Mouse (Mus musculus) embryonic facial prominence, embryonic 11.5 days (tissue): ENCODE data around the gene Bricd5. TPM values are rescaled to one million over a fixed set of nuclear protein-coding genes. Genes with fewer than 3 reads are reported as not detected.

ENCODE experiments used
- ATAC-seq: fragments of 200-750 bp; cut with Nextera tagmentation; replicated peaks from 2 replicates; pipeline ENCODE4 v1.8.0; 2017; ENCODE audit warnings: low read depth; ENCODE audit not compliant: insufficient number of reproducible peaks, low FRiP score, low TSS enrichment
- DNase-seq: peaks from one replicate; pipeline ENCODE4 v3.0.0-alpha.2; 2015; ENCODE audit warnings: low spot score
- H3K27ac ChIP-seq: fragments of 300-500 bp; sonication (generic); replicated peaks from 2 replicates; pipeline ENCODE4 v1.5.1; 2014; ENCODE audit warnings: mild to moderate bottlenecking, low read depth, low read length, control low read depth
- H3K27me3 ChIP-seq: fragments of 300-500 bp; sonication (generic); 2 replicates; pipeline ENCODE4 v1.6.1; 2014; ENCODE audit warnings: mild to moderate bottlenecking, low read length, moderate library complexity, mixed read lengths; ENCODE audit not compliant: control insufficient read depth, insufficient read depth
- H3K36me3 ChIP-seq: fragments of 300-500 bp; sonication (generic); replicated peaks from 2 replicates; pipeline ENCODE4 v1.6.1; 2014; ENCODE audit warnings: low read depth, mild to moderate bottlenecking, low read length, moderate library complexity, mixed read lengths; ENCODE audit not compliant: control insufficient read depth, insufficient read depth
- H3K4me1 ChIP-seq: fragments of 300-500 bp; sonication (generic); 2 replicates; pipeline ENCODE4 v1.6.1; 2014; ENCODE audit warnings: low read length, mixed read lengths; ENCODE audit not compliant: control insufficient read depth, insufficient read depth
- H3K4me2 ChIP-seq: fragments of 300-500 bp; sonication (generic); 2 replicates; pipeline ENCODE4 v1.6.1; 2014; ENCODE audit warnings: low read depth, mild to moderate bottlenecking, control low read depth, low read length, moderate library complexity
- H3K4me3 ChIP-seq: fragments of 300-500 bp; sonication (generic); 2 replicates; pipeline ENCODE4 v1.5.1; 2014; ENCODE audit warnings: low read depth, low read length, control low read depth
- H3K9ac ChIP-seq: fragments of 300-500 bp; sonication (generic); replicated peaks from 2 replicates; pipeline ENCODE4 v1.6.1; 2014; ENCODE audit warnings: mild to moderate bottlenecking, control low read depth, low read length
- H3K9me3 ChIP-seq: fragments of 300-500 bp; sonication (generic); replicated peaks from 2 replicates; pipeline ENCODE4 v1.6.1; 2016; ENCODE audit warnings: mild to moderate bottlenecking, low read length, inconsistent platforms, mixed read lengths; ENCODE audit not compliant: control insufficient read depth
- WGBS: fragments of 180-500 bp; shearing (Covaris S2); extraction: QIAGEN DNeasy Blood & Tissue Kit; methylation state at CpG from one replicate; pipeline ENCODE4 v1.1.7; 2014; 5-methylcytosine and 5-hydroxymethylcytosine counted together
- polyA plus RNA-seq: library from polyadenylated mRNA; unstranded; fragments of >200 nt; fragmentation: Nextera tagmentation; extraction: Ambion mirVana; gene quantifications from 2 replicates; pipeline ENCODE4 v1.2.1, GENCODE M21; 2014

Gene Bricd5
- polyA plus RNA-seq, 1 experiment from 2014 or later: not detected

DNA sequence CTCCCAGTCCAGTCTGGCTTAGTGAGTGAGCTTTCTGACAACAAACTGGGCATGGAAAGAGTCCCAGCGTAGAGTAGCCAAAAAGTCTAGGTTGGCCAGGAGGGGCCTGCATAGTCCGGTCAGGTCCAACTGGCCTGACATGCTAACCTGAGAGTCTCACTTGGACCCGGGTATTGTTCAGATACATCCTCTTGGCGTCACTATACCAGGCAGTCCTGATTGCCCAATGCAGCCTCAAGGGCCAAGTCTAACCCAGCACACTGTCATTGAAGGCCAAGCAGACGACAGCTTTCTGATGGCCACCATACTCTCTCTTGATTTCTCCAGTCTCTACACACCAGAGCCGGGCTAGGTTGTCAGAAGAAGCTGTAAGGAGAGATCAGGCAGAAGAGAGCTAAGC is 1.9 kb downstream of the Bricd5 start:
- H3K9ac ChIP-seq: no peak overlapping the region
- H3K4me2 ChIP-seq: no peak overlapping the region
- no peaks in the 10 kb centered on the region for H3K27me3 ChIP-seq
- ATAC-seq (no peak), DNase-seq (no peak)
- 88% methylated on average over 6 of the region's 6 CpGs for WGBS
- H3K27ac ChIP-seq: no peak overlapping the region
- H3K4me3 ChIP-seq: no peak overlapping the region
- H3K4me1 ChIP-seq: peaks cover 3% of the 10 kb centered on the region
- H3K36me3 ChIP-seq: peaks cover 5% of the 10 kb centered on the region
- H3K9me3 ChIP-seq: no peaks in the 10 kb centered on the region

DNA sequence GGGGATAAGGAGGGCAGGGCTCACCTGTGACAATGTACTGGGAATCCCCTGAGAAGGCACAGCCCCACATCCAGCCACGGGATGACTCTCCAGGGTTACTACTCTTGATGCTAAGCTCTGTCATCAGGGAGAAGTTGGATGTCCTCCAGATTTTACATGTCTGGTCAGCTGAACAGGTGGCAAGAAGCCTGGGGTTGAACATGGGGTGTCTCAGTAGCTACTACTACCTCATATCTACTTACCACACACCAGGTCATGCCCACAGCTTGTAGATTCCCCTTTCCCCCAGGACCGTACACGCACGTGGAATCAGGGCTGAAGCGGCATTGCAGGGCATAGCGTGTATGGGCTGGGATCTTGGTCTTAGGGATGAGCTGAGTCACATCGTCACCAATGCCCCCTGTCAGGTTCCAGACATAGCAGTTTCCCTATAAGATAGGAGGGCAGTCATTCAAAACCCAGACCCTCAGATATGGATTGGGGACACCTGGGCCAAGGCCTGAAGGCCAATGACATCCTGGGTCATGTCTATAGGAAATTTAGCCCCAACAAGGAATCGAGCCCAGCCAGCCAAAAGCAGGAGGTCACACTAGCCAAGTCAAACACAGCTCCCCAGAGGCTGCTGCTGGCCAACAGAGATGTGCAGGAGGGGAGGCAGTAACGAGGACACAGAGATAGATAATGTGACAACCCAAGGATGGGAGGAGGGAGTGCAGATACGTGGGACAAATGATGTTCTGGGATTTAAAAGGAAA is 2.5 kb downstream of the Bricd5 start:
- Histone ChIP-seq H3K27me3 (no peaks in the 10 kb centered on the region), H3K36me3 (peaks cover 5% of the 10 kb centered on the region), H3K9me3 (no peaks in the 10 kb centered on the region), H3K4me2 (no peak overlapping the region), H3K4me1 (peaks cover 3% of the 10 kb centered on the region), H3K4me3 (no peak overlapping the region), H3K9ac (no peak overlapping the region), H3K27ac (no peak overlapping the region)
- ATAC-seq (no peak), DNase-seq (no peak)
- WGBS: 90% methylated on average over 10 of the region's 10 CpGs

DNA sequence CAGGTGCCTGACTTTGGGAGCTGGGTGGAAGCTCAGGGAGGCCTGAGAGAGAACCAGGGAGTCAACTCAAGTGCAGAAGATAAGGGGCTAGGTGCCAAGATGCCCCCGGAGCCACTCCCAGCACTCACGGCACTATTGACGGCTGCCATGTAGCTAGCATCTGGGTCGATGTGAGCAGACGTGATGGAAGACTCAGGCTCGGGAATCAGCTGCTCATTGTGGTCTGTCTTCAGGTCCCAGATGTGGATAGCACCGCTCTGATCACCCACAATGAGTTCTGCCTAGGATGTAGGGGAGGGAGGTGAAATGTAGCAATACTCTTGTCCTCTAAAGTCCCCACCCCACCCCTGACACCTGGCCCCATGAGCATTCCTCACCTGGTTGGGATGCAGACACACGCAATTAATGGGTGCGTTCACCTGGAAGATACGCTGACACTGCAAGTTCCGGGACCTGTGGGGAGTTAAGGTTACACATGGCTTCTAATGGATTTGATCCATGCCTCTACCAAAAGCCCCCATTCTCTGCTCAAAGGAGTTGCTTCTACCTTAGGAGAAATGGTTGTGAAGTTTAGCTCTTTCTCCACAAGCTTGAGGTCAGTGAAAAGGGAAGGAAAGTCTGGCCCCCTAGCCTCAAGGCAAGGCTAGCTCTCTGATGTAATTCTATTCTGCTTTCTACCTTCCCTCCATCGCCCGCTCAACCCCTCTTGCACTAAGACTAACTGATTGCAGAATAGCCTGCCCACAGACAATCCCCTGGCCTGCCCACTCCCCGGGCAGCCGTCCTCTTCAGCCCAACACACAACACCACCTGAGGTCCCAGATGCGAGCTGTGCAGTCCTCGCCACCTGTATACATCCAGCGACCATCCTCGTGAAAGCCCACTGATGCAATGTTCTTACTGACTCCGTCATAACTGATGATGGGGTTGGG is 3.6 kb downstream of the Bricd5 start:
- Histone ChIP-seq H3K27ac (no peak overlapping the region), H3K9me3 (no peaks in the 10 kb centered on the region), H3K4me2 (no peak overlapping the region; the same call in 1 of the 2 replicates), H3K4me1 (peaks cover 3% of the 10 kb centered on the region), H3K27me3 (no peaks in the 10 kb centered on the region), H3K36me3 (peaks cover 5% of the 10 kb centered on the region), H3K9ac (peak overlapping the region; percentile 91), H3K4me3 (no peak overlapping the region)
- WGBS: 92% methylated on average over 20 of the region's 20 CpGs
- no peak for DNase-seq
- ATAC-seq: no peak

DNA sequence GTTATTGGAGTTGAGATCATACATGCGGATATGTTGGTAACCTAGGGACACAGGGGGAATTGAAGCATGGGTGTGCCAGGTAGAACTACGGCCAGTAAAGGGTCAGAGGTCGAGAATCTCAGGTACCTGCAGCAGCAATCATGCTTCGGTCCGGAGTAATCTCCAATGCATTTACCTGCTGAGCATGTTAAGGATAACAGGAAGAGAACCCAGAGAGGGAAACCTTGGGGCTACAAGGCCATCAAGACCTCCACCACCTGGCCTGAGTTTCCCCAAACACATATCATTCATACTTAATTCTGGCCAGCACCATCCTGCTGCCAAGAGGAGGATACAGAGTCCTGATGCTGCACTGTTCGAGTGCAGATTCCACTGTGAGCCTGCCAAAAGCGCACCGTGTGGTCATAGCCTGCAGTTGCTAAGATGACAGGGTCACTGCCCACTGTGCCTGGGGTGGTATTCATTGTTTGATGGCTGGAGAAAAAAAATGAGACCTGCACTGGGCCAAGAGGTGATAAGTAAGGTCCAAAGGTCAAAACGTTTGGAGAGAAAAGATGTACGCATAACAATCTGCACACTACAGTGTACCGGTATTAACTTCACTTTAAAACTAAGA is 4.4 kb downstream of the Bricd5 start:
- Histone ChIP-seq H3K27me3 (no peaks in the 10 kb centered on the region), H3K9ac (peak overlapping the region; percentile 91), H3K4me1 (peaks cover 3% of the 10 kb centered on the region), H3K4me3 (peak overlapping the region; percentile 71), H3K36me3 (peaks cover 5% of the 10 kb centered on the region), H3K27ac (no peak overlapping the region), H3K9me3 (no peaks in the 10 kb centered on the region), H3K4me2 (peak overlapping the region; percentile 58)
- DNase-seq (no peak), ATAC-seq (peak; percentile 44)
- WGBS: 50% methylated on average over 11 of the region's 11 CpGs

DNA sequence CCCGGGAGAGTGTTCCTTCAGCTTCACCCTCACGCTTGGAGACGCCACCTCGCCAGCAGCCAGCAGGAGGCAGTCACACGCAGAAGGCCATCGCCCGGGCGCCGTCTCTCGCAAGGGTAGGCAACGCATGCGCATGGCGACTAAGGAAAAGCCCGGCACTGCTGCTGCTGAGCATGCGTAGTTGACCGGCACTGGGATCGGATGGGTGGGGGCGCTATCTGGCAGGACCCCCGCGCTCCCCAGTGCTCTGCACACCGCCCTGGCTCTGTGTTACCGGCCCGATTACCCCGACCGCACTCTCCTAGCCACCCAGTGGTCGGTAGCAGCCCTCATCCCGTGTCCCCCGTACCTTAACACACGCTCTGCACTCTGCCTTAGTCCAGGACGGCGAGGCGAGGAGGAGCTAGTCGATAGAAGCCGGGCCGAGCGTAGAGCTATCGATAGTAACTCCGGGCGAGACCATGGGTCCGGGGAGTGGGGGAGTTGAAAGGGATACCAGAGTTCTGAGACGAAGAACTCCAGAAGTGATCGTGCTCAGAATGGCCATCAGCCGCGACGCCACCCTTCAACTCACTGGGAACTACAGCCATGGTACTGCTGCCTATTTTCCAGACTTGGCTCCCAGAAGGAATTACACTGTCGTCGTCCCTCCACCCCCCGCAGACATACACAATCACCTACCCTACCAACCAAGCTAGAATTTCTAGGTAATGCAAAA is 5.1 kb downstream of the Bricd5 start, which contains the start of gene Mlst8:
TSS of gene Mlst8 (minus strand) at position 416 of the 718 bp plus-strand sequence.
- H3K36me3 ChIP-seq: peaks cover 5% of the 10 kb centered on the region
- no peaks in the 10 kb centered on the region for H3K27me3 ChIP-seq
- peak; percentile 97 for DNase-seq
- no peaks in the 10 kb centered on the region for H3K9me3 ChIP-seq
- peak; percentile 93 for ATAC-seq
- under 1% methylated on average over 45 of the region's 48 CpGs for WGBS
- peak within 1 kb of the TSS; percentile 95 for H3K27ac ChIP-seq
- H3K4me2 ChIP-seq: peak within 1 kb of the TSS; percentile 58
- H3K4me3 ChIP-seq: peak within 1 kb of the TSS; percentile 71
- peaks cover 3% of the 10 kb centered on the region for H3K4me1 ChIP-seq
- H3K9ac ChIP-seq: peak within 1 kb of the TSS; percentile 91

DNA sequence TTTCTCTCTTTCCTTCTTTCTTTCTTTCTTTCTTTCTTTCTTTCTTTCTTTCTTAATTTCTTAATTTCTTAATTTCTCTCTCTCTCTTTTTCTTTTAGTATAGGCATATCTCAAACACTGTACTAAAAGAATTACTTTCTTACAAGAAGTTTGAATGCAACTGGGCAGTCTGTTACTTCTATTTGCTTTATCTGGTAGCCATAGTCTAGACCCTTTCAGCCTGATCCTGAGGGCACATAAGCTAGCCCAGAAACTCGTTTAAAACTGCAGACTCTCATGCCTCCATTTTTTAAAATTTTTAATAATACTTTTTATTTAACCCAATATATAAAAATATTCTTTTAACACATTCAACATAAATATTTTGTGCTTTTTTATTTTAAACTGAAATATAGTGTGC is 5.7 kb downstream of the Bricd5 start:
- Histone ChIP-seq H3K27ac (no peak overlapping the region), H3K9ac (no peak overlapping the region)
- WGBS: 22% methylated on average over 1 of the region's 1 CpGs

DNA sequence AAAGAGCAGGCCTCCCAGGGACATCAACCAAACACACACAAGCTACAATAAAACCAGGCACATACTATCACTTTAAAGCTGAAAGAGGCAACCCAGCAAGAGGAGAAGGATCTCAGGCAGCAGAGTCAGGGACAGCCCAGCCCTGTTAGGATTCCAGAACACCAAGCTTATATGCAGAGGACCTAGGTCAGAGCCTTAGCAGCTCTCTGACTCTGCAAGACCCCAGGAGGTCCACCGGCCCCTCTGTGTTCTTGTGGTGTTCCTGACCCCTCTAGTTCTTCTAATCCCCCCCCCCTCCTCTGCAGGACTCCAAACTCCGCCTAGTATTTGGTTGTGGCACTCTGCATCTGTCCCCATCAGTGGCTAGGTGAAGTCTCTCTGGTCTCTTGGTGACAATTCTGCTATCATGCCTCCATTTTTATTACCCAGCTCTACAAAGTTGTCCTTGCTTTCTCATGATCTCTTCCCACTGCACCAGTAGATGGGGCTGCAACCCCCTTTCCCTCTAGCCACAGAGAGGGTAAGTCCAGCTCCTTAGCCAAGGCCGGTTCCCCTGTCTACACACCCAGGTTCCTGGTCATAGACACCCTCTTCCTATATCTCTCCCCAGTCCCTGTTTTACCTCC is 6.6 kb downstream of the Bricd5 start:
- H3K9me3 ChIP-seq: no peaks in the 10 kb centered on the region
- no peak overlapping the region; the same call in 1 of the 2 replicates for H3K4me2 ChIP-seq
- H3K4me3 ChIP-seq: no peak overlapping the region
- H3K36me3 ChIP-seq: peaks cover 5% of the 10 kb centered on the region
- peaks cover 3% of the 10 kb centered on the region for H3K4me1 ChIP-seq
- no peak for ATAC-seq
- DNase-seq: no peak
- 51% methylated on average over 3 of the region's 3 CpGs for WGBS
- no peaks in the 10 kb centered on the region for H3K27me3 ChIP-seq
- no peak overlapping the region for H3K27ac ChIP-seq
- H3K9ac ChIP-seq: no peak overlapping the region; the same call in 1 of the 2 replicates

More for the DNA sequence above, 5.7 kb downstream of the Bricd5 start:
- H3K27me3 ChIP-seq: no peaks in the 10 kb centered on the region
- H3K4me3 ChIP-seq: peak overlapping the region; percentile 14
- ATAC-seq: no peak
- peaks cover 5% of the 10 kb centered on the region for H3K36me3 ChIP-seq
- peaks cover 3% of the 10 kb centered on the region for H3K4me1 ChIP-seq
- no peak overlapping the region for H3K4me2 ChIP-seq
- no peak for DNase-seq
- no peaks in the 10 kb centered on the region for H3K9me3 ChIP-seq
